Comparison of ENCODE assay signal across 8 mouse cellular contexts in genomic region chr2:85048168-85048751, GRCm38 (mm10). TPM values are rescaled to one million over a fixed set of nuclear protein-coding genes. Genes with fewer than 3 reads are reported as not detected.
A peak's percentile ranks its signal among the peaks of the same experiment; 100 is the strongest.
DNase-seq lines count a peak whose midpoint lies in the region; ATAC-seq and TF ChIP-seq lines count a peak whose summit lies in the region.

No protein-coding gene starts in this region.

- TF ChIP-seq POLR2A in MEL (IDR thresholded peaks at IDR 0.05; ENCODE audit: control insufficient read depth in 1 of 2, insufficient read depth in 1 of 2, low read depth in 1 of 2, low read length in 2 of 2, poor library complexity in 1 of 2): peak in 1 of 2 experiments; percentile 25; a peak in 1 of 4 replicates

- peak; percentile 47 for ATAC-seq in frontal cortex, adult (ENCODE audit: low TSS enrichment)
- ATAC-seq in lung, postnatal 0 days: peak; percentile 57

- no peaks in the 10 kb centered on the region for H3K27me3 ChIP-seq in MEL (ENCODE audit: control insufficient read depth in 1 of 2, insufficient read depth in 2 of 2, low read length in 2 of 2)
- no peaks in the 10 kb centered on the region for H3K27me3 ChIP-seq in hindbrain, embryonic 10.5 days (ENCODE audit: insufficient read depth, poor library complexity, severe bottlenecking)
- no peaks in the 10 kb centered on the region for H3K27me3 ChIP-seq in lung, postnatal 0 days (replicated peaks; ENCODE audit: insufficient read depth, low read length)

- H3K36me3 ChIP-seq in MEL (ENCODE audit: control insufficient read depth in 1 of 2, insufficient read depth in 2 of 2, low read length in 2 of 2): peaks cover 4 to 7% of the 10 kb centered on the region in 2 experiments; a peak in 3 of 4 replicates
- peaks cover 66% of the 10 kb centered on the region for H3K36me3 ChIP-seq in hindbrain, embryonic 10.5 days
- peaks cover 17% of the 10 kb centered on the region; the same call in 1 of the 2 replicates for H3K36me3 ChIP-seq in lung, postnatal 0 days (ENCODE audit: insufficient read depth, low read length)

- H3K4me1 ChIP-seq in MEL (ENCODE audit: control insufficient read depth in 1 of 2, insufficient read depth in 2 of 2, low read length in 2 of 2): peaks cover 0 to 4% of the 10 kb centered on the region in 2 experiments; a peak in 2 of 4 replicates
- peaks cover 54% of the 10 kb centered on the region for H3K4me1 ChIP-seq in hindbrain, embryonic 10.5 days (replicated peaks)
- H3K4me1 ChIP-seq in lung, postnatal 0 days (ENCODE audit: insufficient read depth, low read depth, low read length): peaks cover 26% of the 10 kb centered on the region; the same call in 1 of the 2 replicates

- no peaks in the 10 kb centered on the region; the same call in 1 of the 2 replicates for H3K79me2 ChIP-seq in MEL (ENCODE audit: control insufficient read depth, insufficient read depth, low read length, poor library complexity)

- peak overlapping the region; percentile 81 for H3K4me2 ChIP-seq in lung, postnatal 0 days (replicated peaks; ENCODE audit: low read depth, low read length)

- H3K4me3 ChIP-seq in MEL (ENCODE audit: control insufficient read depth in 1 of 2, insufficient read depth in 1 of 2, low read depth in 2 of 2, low read length in 2 of 2): peak overlapping the region; percentile 56 to 92
- H3K4me3 ChIP-seq in hindbrain, embryonic 10.5 days: peak overlapping the region; percentile 84
- peak overlapping the region; percentile 74 for H3K4me3 ChIP-seq in lung, postnatal 0 days (ENCODE audit: low read depth, low read length)

- H3K9me3 ChIP-seq in MEL (replicated peaks; ENCODE audit: insufficient read depth, low read length): no peaks in the 10 kb centered on the region
- H3K9me3 ChIP-seq in hindbrain, embryonic 10.5 days: no peaks in the 10 kb centered on the region
- no peaks in the 10 kb centered on the region for H3K9me3 ChIP-seq in lung, postnatal 0 days (ENCODE audit: low read length)

- peak overlapping the region; percentile 6; the same call in 1 of the 2 replicates for H3K27ac ChIP-seq in MEL (ENCODE audit: control insufficient read depth, low read depth, low read length)
- peak overlapping the region; percentile 93 for H3K27ac ChIP-seq in hindbrain, embryonic 10.5 days
- H3K27ac ChIP-seq in lung, postnatal 0 days (ENCODE audit: low read length): peak overlapping the region; percentile 96

- under 1% methylated on average over 27 of the region's 44 CpGs for whole genome bisulfite sequencing in hindbrain, embryonic 10.5 days
- 3% methylated on average over 16 of the region's 44 CpGs for WGBS in lung, postnatal 0 days

- no peak for TF ChIP-seq CTCF in MEL (IDR thresholded peaks at IDR 0.05 in 2 of 3, conservative IDR thresholded peaks at IDR 0.05 in 1 of 3; ENCODE audit: control insufficient read depth in 1 of 3, insufficient read depth in 1 of 3, low read depth in 2 of 3, low read length in 3 of 3, poor library complexity in 1 of 3, severe bottlenecking in 1 of 3)
- no peak for TF ChIP-seq CTCF in lung, postnatal 0 days (IDR thresholded peaks at IDR 0.05)

- TF ChIP-seq RAD21 in MEL (IDR thresholded peaks at IDR 0.05; ENCODE audit: low read depth, low read length): no peak

- H3K9ac ChIP-seq in MEL (ENCODE audit: control insufficient read depth, low read depth, low read length, poor library complexity, severe bottlenecking): peak overlapping the region; percentile 76
- peak overlapping the region; percentile 72 for H3K9ac ChIP-seq in lung, postnatal 0 days (replicated peaks; ENCODE audit: low read depth)

- no peak for TF ChIP-seq EP300 in MEL (IDR thresholded peaks at IDR 0.05; ENCODE audit: low read depth in 1 of 2, low read length in 2 of 2)
- no peak for TF ChIP-seq EP300 in lung, postnatal 0 days (IDR thresholded peaks at IDR 0.05)

- DNase-seq in MEL (ENCODE audit: low read depth, low spot score): peak; percentile 71
- peak; percentile 59 for DNase-seq in cerebellum, adult 8-10 months
- peak; percentile 70 for DNase-seq in hindbrain, embryonic 10.5 days (ENCODE audit: low spot score)
- peak; percentile 72 for DNase-seq in layer of hippocampus, adult 9-11 months
- DNase-seq in lung, postnatal 0 days (ENCODE audit: low spot score): peak; percentile 92
- DNase-seq in ovary, postnatal 10 days (ENCODE audit: low spot score): peak; percentile 56
- DNase-seq in thymus, postnatal 25 days: peak; percentile 57

TF ChIP-seq in MEL, 35 proteins besides CTCF, POLR2A, EP300 and RAD21:
- no peak for TF ChIP-seq HCFC1 (IDR thresholded peaks at IDR 0.05; ENCODE audit: low read depth, low read length)
- no peak for TF ChIP-seq USF1 (IDR thresholded peaks at IDR 0.05; ENCODE audit: low read depth, low read length)
- TF ChIP-seq GABPA (IDR thresholded peaks at IDR 0.05; ENCODE audit: low read depth, low read length): no peak
- peak; percentile 41; the same call in 1 of the 2 replicates for TF ChIP-seq SIN3A (IDR thresholded peaks at IDR 0.05; ENCODE audit: low read length)
- TF ChIP-seq MYC (IDR thresholded peaks at IDR 0.05; ENCODE audit: low read depth, low read length): no peak
- no peak for TF ChIP-seq MEF2A (IDR thresholded peaks at IDR 0.05; ENCODE audit: extremely low read depth, insufficient replicate concordance, low read depth, low read length, poor library complexity, severe bottlenecking)
- TF ChIP-seq MAX (IDR thresholded peaks at IDR 0.05; ENCODE audit: low read length): no peak
- TF ChIP-seq MAZ (IDR thresholded peaks at IDR 0.05; ENCODE audit: low read depth, low read length): peak; percentile 47; the same call in 1 of the 2 replicates
- TF ChIP-seq POLR2AphosphoS5 (IDR thresholded peaks at IDR 0.05; ENCODE audit: borderline replicate concordance, low read depth, low read length): no peak
- TF ChIP-seq CHD2 (IDR thresholded peaks at IDR 0.05; ENCODE audit: low read length): no peak
- no peak for TF ChIP-seq MXI1 (IDR thresholded peaks at IDR 0.05; ENCODE audit: low read depth, low read length)
- no peak for TF ChIP-seq POLR2AphosphoS2 (IDR thresholded peaks at IDR 0.05; ENCODE audit: low read length)
- no peak for TF ChIP-seq TBP (IDR thresholded peaks at IDR 0.05; ENCODE audit: low read depth, low read length)

RNA-seq across cellular contexts. Expression of gene Tnks1bp1, which starts 0.4 kb away (rescaled TPM):
- 5.5 and 5.9 TPM in 2 replicates for total RNA-seq in MEL (2012; rRNA removed)
- 1 to 10 TPM in 1 of 2 experiments, not detected in 1; 9.9 TPM for polyA plus RNA-seq in MEL (2012; ENCODE audit: insufficient read depth in 1 of 2, insufficient read length in 2 of 2, low read depth in 1 of 2, low replicate concordance in 2 of 2, missing spikeins in 1 of 2)
- 29.3 and 31.2 TPM in 2 replicates for polyA plus RNA-seq in hindbrain, embryonic 10.5 days (2016; fragmentation: Nextera tagmentation; extraction: Ambion mirVana)
- polyA plus RNA-seq in lung, postnatal 0 days (2015; fragmentation: Nextera tagmentation; extraction: Ambion mirVana): 40.3 and 40.7 TPM in 2 replicates

RNA-seq across cellular contexts. Expression of gene P2rx3, which starts 11.0 kb away (rescaled TPM):
- 0.26 TPM in 1 of 2 replicates, not detected in the other for total RNA-seq in MEL (2012; rRNA removed)
- polyA plus RNA-seq in MEL (2012; ENCODE audit: insufficient read depth in 1 of 2, insufficient read length in 2 of 2, low read depth in 1 of 2, low replicate concordance in 2 of 2, missing spikeins in 1 of 2): under 1 TPM in 1 of 2 experiments, not detected in 1; 0.36 TPM
- polyA plus RNA-seq in hindbrain, embryonic 10.5 days (2016; fragmentation: Nextera tagmentation; extraction: Ambion mirVana): 18.0 and 20.5 TPM in 2 replicates
- 0.07 and 0.08 TPM in 2 replicates for polyA plus RNA-seq in lung, postnatal 0 days (2015; fragmentation: Nextera tagmentation; extraction: Ambion mirVana)

RNA-seq across cellular contexts. Expression of gene Ssrp1, which starts 11.2 kb away (rescaled TPM):
- 239 and 256 TPM in 2 replicates for total RNA-seq in MEL (2012; rRNA removed)
- 100 to 1,000 TPM; 420 to 875 TPM for polyA plus RNA-seq in MEL (2012; ENCODE audit: insufficient read depth in 1 of 2, insufficient read length in 2 of 2, low read depth in 1 of 2, low replicate concordance in 2 of 2, missing spikeins in 1 of 2)
- 310 and 387 TPM in 2 replicates for polyA plus RNA-seq in hindbrain, embryonic 10.5 days (2016; fragmentation: Nextera tagmentation; extraction: Ambion mirVana)
- polyA plus RNA-seq in lung, postnatal 0 days (2015; fragmentation: Nextera tagmentation; extraction: Ambion mirVana): 81.8 and 87.3 TPM in 2 replicates

Comparison
In these comparisons a context has a peak if more than half of its experiments do, and no peak if none do; other contexts are left out.
1. Peak in every context shown above with its lines: DNase-seq, ATAC-seq, H3K4me3 ChIP-seq and H3K27ac ChIP-seq.
2. H3K27ac ChIP-seq: peak in every context shown above with its lines; median percentile 96 in lung, postnatal 0 days; 93 in hindbrain, embryonic 10.5 days; 6 in MEL.
3. RNA of gene P2rx3, which starts 11.0 kb away (polyA plus RNA-seq): 18.0 to 20.5 TPM in hindbrain, embryonic 10.5 days; 0.36 TPM in MEL and 0.07 to 0.08 TPM in lung, postnatal 0 days; every median in the first group is over 10 times any median in the second.